Mouse (Mus musculus) hindbrain, embryonic 11.5 days (tissue): ENCODE results near the gene Mecr. TPM values are rescaled to one million over a fixed set of nuclear protein-coding genes. Genes with fewer than 3 reads are reported as not detected.

ENCODE experiments used
- ATAC-seq: fragments of 200-750 bp; cut with Nextera tagmentation; 2 replicates; pipeline ENCODE4 v1.8.0; 2017; ENCODE audit warnings: mild to moderate bottlenecking, moderate TSS enrichment, moderate library complexity; ENCODE audit not compliant: low FRiP score
- DNase-seq: peaks from one replicate; pipeline ENCODE4 v3.0.0-alpha.2; 2015; ENCODE audit warnings: low spot score
- H3K27ac ChIP-seq: fragments of 300-500 bp; sonication (generic); 2 replicates; pipeline ENCODE4 v1.5.1; 2014; ENCODE audit warnings: mild to moderate bottlenecking, low read depth, low read length
- H3K27me3 ChIP-seq: fragments of 300-500 bp; sonication (generic); 2 replicates; pipeline ENCODE4 v1.6.1; 2014; ENCODE audit warnings: mild to moderate bottlenecking, low read length, moderate library complexity, mixed read lengths; ENCODE audit not compliant: control insufficient read depth, insufficient read depth
- H3K36me3 ChIP-seq: fragments of 300-500 bp; sonication (generic); 2 replicates; pipeline ENCODE4 v1.6.1; 2014; ENCODE audit warnings: mild to moderate bottlenecking, low read length, moderate library complexity, mixed read lengths; ENCODE audit not compliant: control insufficient read depth, insufficient read depth
- H3K4me1 ChIP-seq: fragments of 300-500 bp; sonication (generic); replicated peaks from 2 replicates; pipeline ENCODE4 v1.6.1; 2014; ENCODE audit warnings: low read length, mixed read lengths; ENCODE audit not compliant: control insufficient read depth, insufficient read depth
- H3K4me2 ChIP-seq: fragments of 300-500 bp; sonication (generic); replicated peaks from 2 replicates; pipeline ENCODE4 v1.6.1; 2014; ENCODE audit warnings: mild to moderate bottlenecking, low read depth, low read length
- H3K4me3 ChIP-seq: fragments of 300-500 bp; sonication (generic); 2 replicates; pipeline ENCODE4 v1.5.1; 2014; ENCODE audit warnings: low read depth, low read length
- H3K9ac ChIP-seq: fragments of 300-500 bp; sonication (generic); 2 replicates; pipeline ENCODE4 v1.6.1; 2014; ENCODE audit warnings: low read depth, low read length
- H3K9me3 ChIP-seq: fragments of 300-500 bp; sonication (generic); 2 replicates; pipeline ENCODE4 v1.6.1; 2016; ENCODE audit warnings: low read length; ENCODE audit not compliant: control insufficient read depth
- WGBS: fragments of 180-500 bp; shearing (Covaris S2); extraction: QIAGEN DNeasy Blood & Tissue Kit; methylation state at CpG from one replicate; pipeline ENCODE4 v1.1.7; 2014; 5-methylcytosine and 5-hydroxymethylcytosine counted together
- polyA plus RNA-seq: library from polyadenylated mRNA; unstranded; fragments of >200 nt; fragmentation: Nextera tagmentation; extraction: Ambion mirVana; gene quantifications from 2 replicates; pipeline ENCODE4 v1.2.1, GENCODE M21; 2014

Mecr gene
- polyA plus RNA-seq, 1 experiment from 2014 or later, result 45.6 TPM

- no peak overlapping the region for H3K4me2 ChIP-seq
- no peak for ATAC-seq
- WGBS, result 77% methylated on average over 6 of the region's 6 CpGs
Observed at GRCm38 (mm10) chr4:131848082-131848481, 4.8 kb downstream of the Mecr start.

GRCm38 (mm10) chr4:131849986-131850638 is 6.8 kb downstream of the Mecr start:
- H3K4me2 ChIP-seq, result no peak overlapping the region
- DNase-seq, result no peak
- H3K9ac ChIP-seq, result no peak overlapping the region
- WGBS, result 51% methylated on average over 5 of the region's 5 CpGs
- H3K36me3 ChIP-seq, result no peaks in the 10 kb centered on the region
- 0 out of 2 replicates have a peak, but pooled peaks cover 2% of the 10 kb centered on the region for H3K4me1 ChIP-seq
- no peaks in the 10 kb centered on the region for H3K27me3 ChIP-seq
- no peak for ATAC-seq
- no peak overlapping the region; the same call in 1 of the 2 replicates for H3K27ac ChIP-seq
- H3K9me3 ChIP-seq, result no peaks in the 10 kb centered on the region
- no peak overlapping the region for H3K4me3 ChIP-seq

More at GRCm38 (mm10) chr4:131848082-131848481, 4.8 kb downstream of the Mecr start:
- no peak overlapping the region for H3K27ac ChIP-seq
- no peaks in the 10 kb centered on the region for H3K9me3 ChIP-seq
- H3K9ac ChIP-seq, result no peak overlapping the region
- DNase-seq, result no peak
- H3K27me3 ChIP-seq, result no peaks in the 10 kb centered on the region
- H3K4me3 ChIP-seq, result no peak overlapping the region
- 0 out of 2 replicates have a peak, but pooled peaks cover 2% of the 10 kb centered on the region for H3K4me1 ChIP-seq
- no peaks in the 10 kb centered on the region for H3K36me3 ChIP-seq

- 88% methylated on average over 5 of the region's 5 CpGs for WGBS
- no peak for ATAC-seq
- Histone ChIP-seq H3K9me3 (no peaks in the 10 kb centered on the region), H3K4me2 (no peak overlapping the region), H3K27me3 (no peaks in the 10 kb centered on the region), H3K36me3 (no peaks in the 10 kb centered on the region), H3K27ac (no peak overlapping the region), H3K9ac (no peak overlapping the region), H3K4me3 (no peak overlapping the region), H3K4me1 (no peaks in the 10 kb centered on the region)
- DNase-seq, result no peak
Observed at GRCm38 (mm10) chr4:131854950-131855349, 11.7 kb downstream of the Mecr start.

GRCm38 (mm10) chr4:131860492-131861340 is 17.4 kb downstream of the Mecr start:
- Histone ChIP-seq H3K4me2 (no peak overlapping the region), H3K4me1 (no peaks in the 10 kb centered on the region), H3K27ac (no peak overlapping the region), H3K36me3 (0 out of 2 replicates have a peak, but pooled peaks cover 2% of the 10 kb centered on the region), H3K27me3 (no peaks in the 10 kb centered on the region), H3K9ac (no peak overlapping the region), H3K9me3 (no peaks in the 10 kb centered on the region), H3K4me3 (no peak overlapping the region)
- DNase-seq, result peak; percentile 86
- no peak for ATAC-seq
- WGBS, result 49% methylated on average over 15 of the region's 15 CpGs

- Histone ChIP-seq H3K4me2 (no peak overlapping the region), H3K27me3 (no peaks in the 10 kb centered on the region), H3K36me3 (0 out of 2 replicates have a peak, but pooled peaks cover 2% of the 10 kb centered on the region), H3K9me3 (no peaks in the 10 kb centered on the region), H3K9ac (no peak overlapping the region), H3K27ac (no peak overlapping the region), H3K4me1 (no peaks in the 10 kb centered on the region), H3K4me3 (no peak overlapping the region)
- WGBS, result 84% methylated on average over 4 of the region's 4 CpGs
- no peak for ATAC-seq
- no peak for DNase-seq
Observed at GRCm38 (mm10) chr4:131861341-131861739, 18.1 kb downstream of the Mecr start.

GRCm38 (mm10) chr4:131872672-131873292 is 29.5 kb downstream of the Mecr start:
- 15% methylated on average over 11 of the region's 11 CpGs for WGBS
- DNase-seq (peak; percentile 27), ATAC-seq (peak; percentile 42)
- Histone ChIP-seq H3K36me3 (no peaks in the 10 kb centered on the region), H3K9me3 (no peaks in the 10 kb centered on the region), H3K4me2 (peak overlapping the region; percentile 58), H3K4me1 (no peaks in the 10 kb centered on the region; the same call in 1 of the 2 replicates), H3K4me3 (peak overlapping the region; percentile 99), H3K27ac (peak overlapping the region; percentile 100; the same call in 1 of the 2 replicates), H3K27me3 (no peaks in the 10 kb centered on the region), H3K9ac (peak overlapping the region; percentile 85)

- Histone ChIP-seq H3K4me1 (no peaks in the 10 kb centered on the region; the same call in 1 of the 2 replicates), H3K4me3 (peak within 1 kb of the TSS; percentile 99), H3K9me3 (no peaks in the 10 kb centered on the region), H3K9ac (peak within 1 kb of the TSS; percentile 100), H3K27me3 (no peaks in the 10 kb centered on the region), H3K27ac (peak within 1 kb of the TSS; percentile 100), H3K36me3 (no peaks in the 10 kb centered on the region), H3K4me2 (peak within 1 kb of the TSS; percentile 88)
- peak; percentile 98 for DNase-seq
- under 1% methylated on average over 79 of the region's 116 CpGs for WGBS
- peak; percentile 96 for ATAC-seq
Observed at GRCm38 (mm10) chr4:131873293-131874168, 30.3 kb downstream of the Mecr start, which contains the start of gene Srsf4. Gene Srsf4 (plus strand): TSS chr4:131873617.

GRCm38 (mm10) chr4:131874169-131874536 is 30.9 kb downstream of the Mecr start:
- peak overlapping the region; percentile 100 for H3K27ac ChIP-seq
- WGBS, result under 1% methylated on average over 20 of the region's 20 CpGs
- H3K9me3 ChIP-seq, result no peaks in the 10 kb centered on the region
- no peak for DNase-seq
- H3K27me3 ChIP-seq, result no peaks in the 10 kb centered on the region
- peaks cover 2% of the 10 kb centered on the region; the same call in 1 of the 2 replicates for H3K4me1 ChIP-seq
- H3K4me3 ChIP-seq, result peak overlapping the region; percentile 99
- peak overlapping the region; percentile 88 for H3K4me2 ChIP-seq
- peak overlapping the region; percentile 100 for H3K9ac ChIP-seq
- ATAC-seq, result 0 out of 2 replicates have a peak, but pooled peaks have one; percentile 22
- H3K36me3 ChIP-seq, result no peaks in the 10 kb centered on the region
